Mouse (Mus musculus) cerebellum, postnatal 14 days (tissue): ENCODE results near the gene Lect2.

Experiments
- DNase-seq, 2 experiments: peaks; one replicate each; pipeline ENCODE4 v3.0.0; 2021; ENCODE audit warnings: mixed read lengths in 2 of 2

The Lect2 gene

DNA sequence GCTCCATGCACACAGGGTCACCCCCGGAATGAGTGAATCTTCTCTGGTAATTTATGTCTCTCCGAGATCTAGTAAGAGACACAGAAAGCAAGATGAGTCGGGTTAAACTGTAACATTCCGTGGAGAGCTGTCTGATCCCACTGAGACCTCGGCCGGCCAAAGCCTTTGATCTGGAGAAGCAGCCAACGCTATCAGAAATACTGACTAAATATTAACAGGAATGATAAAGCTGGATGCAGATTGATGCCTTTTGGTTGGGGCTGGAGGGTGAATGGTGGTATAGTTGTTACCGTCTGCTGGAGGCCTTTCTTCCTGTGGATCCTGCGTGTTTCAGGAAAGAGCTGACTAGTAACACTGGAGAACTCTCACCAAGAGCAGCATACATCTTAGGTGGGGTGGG is at the start of gene Lect2:
Gene Lect2, minus strand, starts transcription at position 102 of the 400 bp plus-strand sequence.
- DNase-seq: no peak

DNA sequence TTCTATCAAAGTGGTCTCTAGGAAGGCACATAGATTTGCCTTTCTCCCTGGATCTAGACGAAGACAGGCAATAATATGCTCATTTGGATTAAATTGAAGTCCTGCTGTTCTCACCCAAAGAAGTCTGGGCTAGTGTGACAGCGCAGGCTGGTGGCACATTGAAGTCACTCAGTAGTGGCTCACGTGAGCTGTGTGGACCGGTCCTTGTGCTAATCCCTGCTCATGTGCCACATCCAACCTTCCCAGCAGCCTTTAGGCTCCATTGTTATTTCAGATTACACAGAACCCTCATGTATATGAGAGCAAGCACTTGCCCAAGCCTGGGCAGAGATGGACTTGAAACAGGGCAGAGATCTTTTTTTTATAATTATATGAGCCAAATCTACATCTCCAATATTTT is 49.0 kb upstream of the Lect2 start:
- no peak for DNase-seq

DNA sequence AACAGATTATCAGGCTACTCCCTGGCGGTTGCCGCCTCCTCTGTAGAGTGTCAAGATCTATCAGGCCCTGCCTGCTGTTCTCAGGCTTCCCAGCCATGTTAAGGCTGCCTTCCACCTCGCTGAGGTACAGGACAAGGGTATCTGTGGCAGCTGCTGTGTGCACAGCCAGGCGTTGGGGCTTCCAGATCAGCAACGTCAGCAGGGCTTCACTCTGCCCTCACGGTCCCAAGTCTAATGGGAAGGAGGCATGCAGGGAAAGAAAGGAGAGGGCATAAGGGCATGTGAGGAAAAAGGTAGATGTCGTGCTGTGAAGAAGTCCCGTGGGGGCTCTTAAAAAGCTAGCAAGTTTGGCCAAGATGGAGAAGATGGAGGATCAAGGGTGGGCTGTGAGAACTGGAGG is 46.9 kb upstream of the Lect2 start:
- DNase-seq: no peak

DNA sequence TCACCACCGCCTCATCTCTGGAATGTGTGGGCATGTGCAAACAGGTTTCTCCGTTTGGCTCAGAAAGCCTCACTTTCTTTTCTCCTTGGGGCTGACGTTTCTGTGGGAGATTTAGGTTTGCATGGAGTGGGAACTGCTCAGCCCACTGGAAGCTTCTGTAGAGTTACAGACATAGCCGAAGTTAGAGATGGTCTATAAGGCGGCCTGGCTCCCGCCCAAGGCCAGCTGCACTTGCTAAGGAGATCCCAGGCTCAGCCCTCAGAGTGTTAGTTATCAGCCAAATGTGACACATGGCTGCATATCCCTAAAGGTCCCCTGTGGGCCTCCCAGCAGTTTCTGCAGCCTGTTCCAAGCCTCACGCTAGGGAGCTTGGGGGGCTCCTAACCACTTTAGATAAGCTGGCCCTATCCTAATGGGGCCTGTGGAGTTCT is 45.7 kb upstream of the Lect2 start:
- peak; percentile 27 to 32 for DNase-seq

DNA sequence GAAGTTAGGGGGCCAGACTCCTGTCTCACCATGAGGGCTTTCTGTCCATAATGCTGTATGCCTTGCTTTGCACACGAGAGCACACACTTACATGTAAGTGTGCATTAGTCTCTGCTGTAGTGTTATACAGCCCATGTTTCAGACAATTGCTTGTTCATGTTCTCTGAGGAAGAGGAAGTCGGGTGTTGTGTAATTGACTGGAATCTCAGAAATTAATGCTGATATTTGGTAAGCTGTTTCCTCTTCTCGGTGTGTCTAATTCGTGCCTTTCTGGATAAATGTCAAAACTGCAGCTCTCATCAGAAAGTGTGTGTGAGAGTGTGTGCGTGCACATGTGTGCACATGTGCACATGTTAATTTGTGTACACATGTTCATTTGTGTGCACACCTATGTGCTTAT is 44.9 kb upstream of the Lect2 start:
- no peak for DNase-seq

DNA sequence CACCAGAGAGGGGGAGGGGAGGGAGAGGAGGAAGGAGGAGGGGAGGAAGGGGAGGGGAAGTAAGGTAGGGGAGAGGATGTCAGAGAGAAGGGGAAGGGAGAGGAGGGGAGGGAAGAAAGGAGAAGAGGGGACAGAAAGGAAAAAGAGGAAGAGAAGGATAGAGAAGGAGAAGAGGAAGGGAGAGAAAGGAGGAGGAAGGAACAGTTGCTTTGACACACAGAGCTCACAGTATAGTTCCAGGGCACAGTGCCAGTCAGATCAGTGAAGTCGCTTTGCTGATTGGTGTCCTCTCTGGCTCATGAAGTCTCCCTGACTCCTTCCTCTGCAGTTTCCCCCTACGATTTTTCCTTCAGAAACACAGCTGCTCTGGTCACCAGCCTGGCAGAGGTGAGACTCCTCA is 43.6 kb upstream of the Lect2 start:
- DNase-seq: no peak

DNA sequence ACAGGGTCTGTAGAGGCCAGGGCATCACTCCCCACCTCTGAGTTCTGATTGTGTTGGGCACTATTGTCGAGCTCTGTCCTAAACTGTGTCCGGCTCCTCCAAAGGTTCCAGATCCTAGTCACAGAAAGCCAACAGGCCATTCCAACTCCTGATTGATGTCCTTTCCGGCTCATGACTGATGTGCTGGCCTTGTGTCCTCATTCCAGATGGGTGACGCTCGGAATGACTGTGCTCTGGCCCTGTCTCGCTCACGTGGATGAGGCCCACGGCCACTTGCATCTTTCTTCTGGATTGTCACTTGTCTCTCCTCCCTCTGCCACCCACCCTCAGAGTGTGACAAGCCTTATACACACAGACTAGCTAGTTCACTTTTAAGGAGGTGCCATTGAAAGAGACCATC is 42.9 kb upstream of the Lect2 start:
- no peak for DNase-seq

DNA sequence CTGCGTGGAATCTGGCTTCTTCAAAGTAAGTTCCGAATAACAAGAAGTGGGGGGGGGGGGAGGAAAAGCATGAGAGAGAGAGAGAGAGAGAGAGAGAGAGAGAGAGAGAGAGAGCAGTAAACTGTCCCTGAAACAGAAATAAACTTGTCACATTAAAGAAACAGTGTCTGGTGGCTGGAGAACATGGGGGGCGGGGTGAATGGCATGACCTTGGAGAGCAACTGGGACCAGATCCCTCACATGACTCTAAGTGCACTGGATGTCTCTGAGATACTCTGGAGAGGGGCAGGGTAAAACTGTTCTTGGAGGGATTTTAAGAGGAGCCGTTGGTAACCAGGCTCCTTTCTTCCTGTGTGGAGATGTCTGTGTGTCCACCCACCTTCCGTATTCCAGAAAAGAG is 41.9 kb upstream of the Lect2 start:
- no peak for DNase-seq

DNA sequence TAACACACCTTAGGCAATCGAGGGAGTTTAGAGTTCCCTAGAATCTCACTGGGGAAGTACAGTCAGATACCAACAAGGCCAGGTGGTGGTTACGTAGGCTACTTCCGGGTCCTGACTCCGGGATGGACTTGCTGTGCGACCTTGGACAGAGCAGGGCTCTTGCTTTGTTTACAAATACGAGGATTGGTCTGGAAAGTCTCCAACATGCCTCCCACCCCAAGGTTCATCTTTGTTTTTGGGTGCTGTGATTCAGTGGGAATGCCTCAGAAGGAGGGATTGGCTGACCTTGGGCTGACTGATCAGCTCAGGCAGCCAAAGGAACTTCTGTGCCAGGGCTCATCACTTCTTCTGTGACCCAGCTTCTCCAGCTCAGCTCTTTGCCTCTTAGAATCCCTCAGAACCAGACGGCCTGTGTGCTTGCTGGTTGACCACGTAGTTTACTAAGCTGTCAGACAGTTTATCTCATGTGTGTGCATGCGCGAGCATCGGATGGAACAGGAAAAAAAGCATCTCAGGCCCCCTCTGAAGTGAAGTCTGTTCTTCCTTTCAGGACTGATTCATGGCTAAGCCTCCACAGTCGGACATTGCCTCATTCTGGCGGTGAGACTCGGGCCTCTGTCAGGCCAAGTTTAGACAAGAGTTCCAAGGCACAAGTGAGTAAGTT is 40.3 kb upstream of the Lect2 start:
- DNase-seq: no peak

DNA sequence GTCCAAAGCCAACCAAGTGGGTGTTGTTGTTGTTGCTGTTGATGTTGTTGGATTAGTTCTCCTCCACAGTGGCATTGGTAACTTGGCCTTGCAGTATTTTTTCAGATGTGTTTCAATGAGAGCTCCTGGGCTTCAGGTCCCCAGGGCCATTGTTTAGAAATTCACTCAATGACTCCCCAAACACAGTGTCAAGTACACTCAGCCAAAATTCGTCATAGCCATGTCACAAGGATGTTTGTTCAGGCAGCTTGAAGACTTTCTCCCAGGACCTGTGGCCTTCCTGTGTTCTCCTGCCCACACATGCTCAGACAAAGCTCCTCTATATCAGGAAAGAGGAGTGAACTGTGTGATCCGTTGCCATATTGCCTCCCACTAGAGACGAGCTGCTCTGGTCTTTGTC is 37.7 kb upstream of the Lect2 start:
- no peak for DNase-seq

DNA sequence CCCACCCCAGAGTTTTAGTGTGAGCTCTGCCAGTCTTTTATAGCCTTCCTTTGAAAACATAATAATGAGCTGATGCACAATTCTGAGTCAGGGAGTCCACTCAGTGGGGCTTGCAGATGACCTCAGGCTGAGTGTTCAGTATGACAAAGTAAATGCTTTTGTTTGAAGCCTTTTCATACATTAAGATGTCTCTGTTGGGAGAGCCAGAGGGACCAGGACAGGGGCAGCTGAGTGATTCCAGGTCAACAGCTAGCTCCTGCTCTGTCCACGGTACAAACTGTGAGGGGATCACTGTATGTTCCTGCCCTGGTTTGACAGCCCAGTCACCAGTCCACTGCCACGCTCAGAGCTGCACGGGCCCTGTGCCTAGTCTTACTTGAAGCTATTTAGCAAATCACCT is 34.4 kb upstream of the Lect2 start:
- DNase-seq: no peak

DNA sequence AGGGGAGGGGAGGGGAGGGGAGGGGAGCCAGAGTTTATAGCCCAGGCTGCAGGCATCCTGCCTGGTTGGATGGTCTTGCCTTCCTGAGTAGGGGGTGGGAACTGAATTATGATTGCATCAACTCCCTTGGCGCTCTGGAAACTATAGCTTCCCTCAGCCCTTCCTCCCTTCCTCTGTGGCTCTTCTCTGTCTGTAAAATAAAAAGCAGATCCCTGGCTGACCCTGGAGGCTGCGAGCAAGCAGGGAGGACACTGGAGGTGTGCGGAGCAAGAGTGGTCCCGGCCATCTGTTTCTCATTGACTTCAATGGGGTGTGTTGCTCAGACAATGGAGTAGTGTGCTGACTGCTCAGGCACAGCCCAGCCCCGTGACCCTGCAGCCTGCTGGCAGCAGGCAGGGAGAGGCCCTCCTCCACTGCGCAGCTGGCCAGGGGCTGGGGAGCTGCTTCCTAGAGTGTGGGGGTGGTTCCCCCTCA is 33.7 kb upstream of the Lect2 start:
- peak in 1 of 2 experiments; percentile 20 for DNase-seq

DNA sequence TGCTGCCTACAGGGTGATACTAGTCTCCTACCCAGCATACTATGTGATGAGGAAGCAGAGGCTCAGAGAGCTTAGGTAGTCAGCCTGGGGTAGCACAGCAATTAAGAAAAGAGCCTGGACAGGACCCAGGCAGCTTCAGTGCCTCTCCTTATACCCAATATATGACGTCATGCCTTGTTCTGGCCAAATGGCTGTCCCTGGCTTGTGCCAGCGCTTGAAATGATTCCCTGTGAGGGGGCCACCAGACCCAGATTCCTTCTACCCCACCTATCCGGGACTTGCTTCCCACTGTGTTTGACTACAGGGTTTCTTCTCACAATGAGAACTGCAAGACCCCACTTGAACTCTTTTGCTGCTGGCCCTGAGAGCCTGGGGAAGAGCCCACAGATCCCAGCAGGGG is 33.2 kb upstream of the Lect2 start:
- DNase-seq: peak; percentile 24 to 31

DNA sequence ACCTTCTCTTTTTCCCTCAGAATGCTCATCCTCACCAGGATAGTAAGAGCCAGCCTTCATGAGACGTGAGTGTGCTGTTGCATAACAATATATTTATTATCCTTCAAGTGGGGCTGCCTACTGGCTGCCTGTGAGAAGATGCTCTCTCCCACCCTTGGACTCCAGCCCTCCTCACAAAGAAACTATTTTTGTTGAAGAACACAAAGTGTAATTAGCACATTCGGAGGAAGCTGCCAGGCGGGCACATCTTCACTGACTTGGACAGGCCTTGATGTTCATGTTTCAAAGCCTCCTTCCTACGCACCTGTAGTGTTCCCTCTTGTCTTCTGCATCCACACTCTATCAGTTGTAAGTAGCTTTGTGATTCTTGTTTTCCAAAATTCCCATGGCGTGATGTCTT is 32.1 kb upstream of the Lect2 start:
- DNase-seq: no peak

DNA sequence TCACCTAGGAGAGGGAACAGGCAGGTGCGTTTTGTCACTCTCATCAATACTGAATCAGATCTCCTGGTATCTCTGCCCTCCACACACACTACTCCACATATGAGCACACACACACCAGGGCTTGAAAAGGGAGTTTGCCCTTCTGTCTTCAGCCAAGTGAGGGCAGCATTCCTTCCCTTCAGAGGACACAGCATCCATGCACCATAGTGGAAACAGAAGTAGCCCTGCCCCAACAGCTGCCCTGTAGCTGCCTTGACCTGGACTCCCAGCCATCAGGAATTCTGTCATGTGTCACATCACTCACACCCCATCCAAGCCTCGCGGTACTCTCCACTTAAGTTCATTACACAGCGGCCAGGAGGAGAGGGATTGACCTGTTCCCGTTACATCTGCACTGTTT is 29.8 kb upstream of the Lect2 start:
- no peak for DNase-seq

DNA sequence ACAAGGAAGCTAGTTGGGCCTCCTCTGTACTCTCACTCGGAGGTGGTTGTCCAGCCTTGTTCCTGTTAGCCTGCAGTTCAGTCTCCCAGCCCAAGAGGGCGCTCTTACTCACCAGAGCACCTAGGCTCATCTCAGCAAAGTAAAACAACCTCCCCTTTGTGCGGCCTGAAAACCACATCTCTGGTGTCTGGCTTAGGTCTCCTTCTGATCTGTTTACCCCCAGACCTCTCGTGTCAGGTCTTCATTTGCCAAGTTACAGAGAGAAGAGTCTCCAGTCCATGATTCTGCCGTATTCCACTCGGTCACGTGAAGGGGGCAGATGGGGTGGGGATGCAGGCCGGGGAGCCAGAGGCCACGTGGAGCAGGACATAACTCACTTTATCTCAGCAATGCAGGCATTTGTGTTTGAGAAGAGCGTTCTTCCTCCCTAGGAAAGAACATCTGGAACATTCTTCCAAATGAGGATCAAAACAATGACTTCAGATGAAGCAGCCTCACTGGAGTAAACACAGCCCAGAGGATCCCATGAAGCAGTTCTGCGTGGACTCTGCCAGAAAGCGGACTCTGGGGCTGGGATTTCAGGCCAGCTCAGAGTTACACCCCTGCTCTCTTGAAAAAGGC is 27.5 kb upstream of the Lect2 start:
- peak; percentile 61 to 69 for DNase-seq

DNA sequence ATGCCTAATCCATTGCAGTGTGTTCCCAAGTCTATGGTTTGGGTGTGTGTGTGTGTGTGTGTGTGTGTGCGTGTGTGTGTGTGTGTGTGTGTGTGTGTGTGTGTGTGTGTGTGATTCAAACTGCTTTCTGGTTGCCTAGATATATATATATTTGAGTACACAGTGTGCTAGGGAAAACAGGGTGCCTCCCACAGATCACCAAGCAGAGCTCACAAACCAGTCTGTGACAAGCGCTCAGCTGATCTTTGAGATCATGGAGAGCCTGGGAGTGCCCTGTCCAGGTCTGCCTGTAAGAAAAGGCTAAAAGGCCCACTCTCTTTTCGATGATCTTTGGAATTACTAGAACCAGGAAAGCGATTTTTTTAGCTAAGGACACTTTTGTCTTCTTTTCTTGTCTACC is 26.8 kb upstream of the Lect2 start:
- DNase-seq: no peak

DNA sequence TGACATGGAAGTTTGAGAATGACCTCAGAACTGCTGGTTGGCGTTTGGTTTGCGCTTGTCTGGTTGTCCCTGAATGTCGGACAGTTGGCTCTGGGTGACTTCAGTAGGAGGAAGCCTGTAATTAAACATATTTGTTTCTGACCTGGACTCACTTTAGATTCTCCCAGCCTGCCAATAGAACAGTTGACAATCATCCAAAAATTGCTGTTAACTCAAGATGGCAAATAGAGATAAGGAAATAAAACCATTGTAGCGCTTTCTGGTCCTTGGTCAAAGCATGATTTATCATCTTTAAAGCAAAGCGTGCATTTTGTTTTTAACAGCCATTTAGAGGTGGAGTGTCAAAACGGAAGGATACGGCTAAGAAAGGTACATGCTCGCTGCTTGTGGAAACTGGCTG is 23.3 kb upstream of the Lect2 start:
- no peak for DNase-seq

DNA sequence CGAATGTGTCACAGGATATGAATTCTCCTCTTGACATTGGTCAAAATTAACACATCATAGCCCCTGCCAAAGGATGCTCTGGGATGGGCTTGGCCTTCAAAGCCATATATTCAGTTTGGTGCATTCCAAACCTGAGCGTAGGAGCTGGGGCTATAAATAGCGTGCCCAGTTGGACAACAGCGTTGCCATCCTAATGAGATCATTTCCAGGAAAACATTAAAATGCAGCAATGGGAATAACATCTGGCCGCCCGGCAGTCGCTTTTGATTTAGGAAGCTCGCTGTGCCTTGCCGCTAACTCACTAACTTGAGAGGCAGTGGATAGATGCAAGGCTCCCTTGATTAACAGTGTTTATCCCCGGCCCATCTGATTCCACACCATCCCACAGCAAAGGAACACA is 18.0 kb upstream of the Lect2 start:
- DNase-seq: no peak

DNA sequence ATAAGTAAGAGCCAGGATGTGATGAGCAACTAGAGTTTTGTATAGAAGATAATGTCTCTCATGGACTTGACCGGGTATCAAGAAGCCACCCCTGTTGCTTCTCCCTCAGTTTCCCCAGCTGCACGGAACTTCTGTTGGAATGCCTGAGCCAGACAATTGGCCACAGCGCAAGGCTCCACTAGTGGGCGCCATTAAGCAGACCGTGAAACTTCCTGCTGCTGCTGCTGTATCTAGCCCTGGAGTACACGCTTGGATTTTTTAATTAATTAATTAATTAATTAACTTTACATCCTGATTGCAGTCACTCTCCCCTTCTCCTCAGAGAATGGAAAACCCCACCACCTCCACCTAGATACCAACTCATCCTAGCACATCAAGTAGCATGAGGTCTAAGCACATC is 14.8 kb upstream of the Lect2 start:
- peak; percentile 19 to 51 for DNase-seq

DNA sequence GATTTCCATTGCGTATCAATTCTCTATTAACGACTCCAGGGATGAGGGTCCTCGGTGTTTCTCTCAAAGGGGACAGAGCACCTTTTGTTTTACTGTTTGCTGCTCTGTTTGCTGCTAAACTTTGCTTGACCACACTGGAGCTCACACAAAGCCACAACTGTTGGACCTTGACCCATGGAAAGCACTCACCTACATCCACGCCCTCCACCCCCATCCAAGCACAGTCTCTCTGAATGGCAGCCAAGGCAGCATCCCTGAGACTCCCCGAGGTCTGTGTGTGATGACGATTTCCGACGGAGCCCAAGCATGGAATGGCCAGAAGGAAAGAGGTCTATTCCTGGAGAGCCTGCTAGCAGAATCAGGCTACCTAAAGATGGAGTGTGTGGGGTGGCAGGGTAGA is 12.8 kb upstream of the Lect2 start:
- no peak for DNase-seq

DNA sequence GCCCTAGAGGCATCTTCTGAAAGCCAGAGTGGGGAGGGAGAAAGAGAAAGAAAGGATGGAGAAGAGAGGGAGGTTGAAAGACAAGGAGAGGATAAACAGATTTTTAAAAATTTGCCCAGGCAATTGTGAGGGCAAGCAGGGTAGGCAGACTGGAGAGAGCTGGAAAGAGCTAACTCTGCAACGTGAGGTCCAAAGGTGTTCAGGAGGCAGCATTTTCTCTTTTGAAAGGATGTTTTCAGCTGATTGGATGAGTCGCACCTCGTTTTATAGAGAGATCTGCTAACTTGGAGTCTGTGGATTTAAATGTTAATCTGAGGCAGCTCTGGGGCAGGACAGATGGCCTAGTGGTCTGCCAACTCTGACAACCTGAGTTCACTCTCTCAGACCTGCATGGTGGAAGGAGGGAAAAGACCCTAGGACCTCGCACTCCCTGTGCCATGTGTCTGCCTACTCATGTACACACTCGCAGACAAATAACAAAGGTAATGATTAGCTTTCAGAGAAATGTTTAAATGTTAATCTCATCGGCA is 11.6 kb upstream of the Lect2 start:
- no peak for DNase-seq

DNA sequence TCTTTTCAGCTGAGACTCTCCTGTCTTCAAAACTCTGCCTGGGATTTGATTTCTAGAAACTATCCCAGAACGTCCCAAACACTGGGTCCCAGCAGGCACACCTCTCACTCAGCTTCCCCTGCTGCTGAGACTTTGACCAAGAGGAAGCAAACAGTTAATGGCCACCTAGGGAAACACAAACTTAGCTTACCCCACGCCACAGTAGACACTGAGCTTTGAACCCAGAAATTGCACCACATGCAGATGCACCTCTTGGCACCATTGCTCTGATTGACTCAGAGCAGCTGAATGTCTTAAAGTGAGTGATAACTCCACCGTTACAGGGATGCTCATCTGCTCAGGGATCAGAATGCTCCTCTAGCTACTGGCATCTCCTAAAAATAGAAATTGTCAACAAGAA is 10.5 kb upstream of the Lect2 start:
- no peak for DNase-seq

DNA sequence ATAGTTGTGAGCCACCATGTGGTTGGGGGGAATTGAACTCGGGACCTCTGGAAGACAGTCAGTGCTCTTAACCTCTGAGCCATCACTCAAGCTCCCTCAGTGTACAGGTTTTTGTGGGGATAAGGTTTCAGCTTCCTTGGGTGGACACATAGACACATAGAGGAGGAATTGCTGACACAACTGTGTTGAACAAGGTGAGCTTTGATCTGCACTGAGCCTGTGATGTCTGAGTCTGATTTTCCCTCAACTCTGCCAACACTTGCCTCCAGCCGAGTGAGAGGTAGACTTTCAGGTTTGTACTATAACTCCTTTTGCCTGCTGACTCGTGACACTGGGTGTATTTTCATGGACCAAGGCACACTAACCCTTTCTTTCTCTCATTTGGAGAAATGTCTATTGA is 8.4 kb upstream of the Lect2 start:
- no peak for DNase-seq

DNA sequence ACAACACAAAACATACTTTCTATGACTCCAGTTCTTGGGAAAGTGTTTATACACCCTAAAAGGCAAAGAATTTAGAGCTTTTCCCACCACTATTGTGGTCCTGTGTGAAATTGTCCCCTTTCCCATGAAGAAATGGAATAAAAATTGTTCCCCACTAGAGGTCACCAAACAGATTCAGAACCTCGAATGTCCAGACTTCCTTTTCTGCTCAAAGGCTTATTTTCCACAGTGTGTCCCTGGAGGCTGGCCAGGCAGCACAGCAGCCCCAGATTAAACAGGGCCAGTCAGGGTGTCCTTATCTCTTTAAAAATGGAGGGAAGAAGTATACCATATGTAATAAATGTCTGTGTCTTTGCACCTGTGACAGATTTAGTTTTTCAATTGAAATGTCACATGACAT is 7.7 kb upstream of the Lect2 start:
- DNase-seq: peak; percentile 57 to 67
